Mouse (Mus musculus): ENCODE measurements around the gene Adk.
A peak's percentile ranks its signal among the peaks of the same experiment; 100 is the strongest.

GRCm38 (mm10) chr14:21136906-21137305 lies 84.5 kb downstream of the Adk start:
- TF ChIP-seq CTCF (IDR thresholded peaks at IDR 0.05; ENCODE audit: control insufficient read depth, insufficient read depth, low read length) (peak; percentile 60; the same call in 1 of the 2 replicates), POLR2A (IDR thresholded peaks at IDR 0.05; ENCODE audit: borderline replicate concordance, control insufficient read depth, low read depth, low read length) (no peak)
